Mouse (Mus musculus) myocyte (in vitro differentiated cells): ENCODE results near the gene Zfp296. TPM values are rescaled to one million over a fixed set of nuclear protein-coding genes. Genes with fewer than 3 reads are reported as not detected.

Experiments
- H3K27me3 ChIP-seq: one replicate; pipeline ENCODE4 v1.6.1; 2011; ENCODE audit not compliant: control insufficient read depth, insufficient read depth, insufficient read length
- H3K36me3 ChIP-seq: one replicate; pipeline ENCODE4 v1.6.1; 2011; ENCODE audit not compliant: control insufficient read depth, insufficient read depth
- H3K4me2 ChIP-seq: one replicate; pipeline ENCODE4 v1.6.1; 2011; ENCODE audit warnings: low read depth, control low read depth
- H3K4me3 ChIP-seq: one replicate; pipeline ENCODE4 v1.5.1; 2011; ENCODE audit warnings: mild to moderate bottlenecking, control low read depth, moderate library complexity
- H3K79me2 ChIP-seq: one replicate; pipeline ENCODE4 v1.6.1; 2011; ENCODE audit not compliant: control insufficient read depth, insufficient read depth
- H3ac ChIP-seq: one replicate; pipeline ENCODE4 v1.6.1; 2011; ENCODE audit not compliant: control insufficient read depth, insufficient read length
- CEBPB ChIP-seq: IDR thresholded peaks from 2 replicates; pipeline ENCODE4 v1.6.1; 2011; ENCODE audit warnings: mild to moderate bottlenecking, moderate library complexity; ENCODE audit not compliant: poor library complexity, insufficient read depth, severe bottlenecking
- E2F4 ChIP-seq: IDR thresholded peaks from one replicate; pipeline ENCODE4 v1.6.1; 2011; ENCODE audit warnings: mild to moderate bottlenecking, control low read depth, moderate library complexity; ENCODE audit not compliant: insufficient read depth
- MAX ChIP-seq: IDR thresholded peaks from one replicate; pipeline ENCODE4 v1.6.1; 2011; ENCODE audit warnings: low read depth, mild to moderate bottlenecking, control low read depth
- MYOD1 ChIP-seq, 3 experiments: IDR thresholded peaks; one replicate each; pipeline ENCODE4 v1.6.1; 2011; ENCODE audit warnings: control low read depth in 2 of 3, low read depth in 2 of 3, mild to moderate bottlenecking in 2 of 3, moderate library complexity in 1 of 3; ENCODE audit not compliant: insufficient read length in 2 of 3, control insufficient read depth in 1 of 3
- MYOG ChIP-seq, 3 experiments: IDR thresholded peaks; one replicate each; pipeline ENCODE4 v1.6.1; 2011; ENCODE audit warnings: control low read depth in 2 of 3, low read depth in 2 of 3, mild to moderate bottlenecking in 2 of 3; ENCODE audit not compliant: insufficient read length in 2 of 3, control insufficient read depth in 1 of 3, insufficient read depth in 1 of 3
- POLR2A ChIP-seq: IDR thresholded peaks from one replicate; pipeline ENCODE4 v1.6.1; 2011; ENCODE audit warnings: low read depth, mild to moderate bottlenecking, control low read depth, moderate library complexity; ENCODE audit not compliant: insufficient read length
- POLR2AphosphoS2 ChIP-seq: IDR thresholded peaks from one replicate; pipeline ENCODE4 v1.6.1; 2011; ENCODE audit warnings: low read depth, control low read depth; ENCODE audit not compliant: insufficient read length
- REST ChIP-seq: IDR thresholded peaks from one replicate; pipeline ENCODE4 v1.6.1; 2011; ENCODE audit warnings: mild to moderate bottlenecking, control low read depth, moderate library complexity; ENCODE audit not compliant: insufficient read depth, insufficient read length
- SRF ChIP-seq: IDR thresholded peaks from one replicate; pipeline ENCODE4 v1.6.1; 2011; ENCODE audit warnings: low read depth; ENCODE audit not compliant: control insufficient read depth, insufficient read length
- TCF12 ChIP-seq: IDR thresholded peaks from one replicate; pipeline ENCODE4 v1.6.1; 2011; ENCODE audit warnings: mild to moderate bottlenecking, control low read depth; ENCODE audit not compliant: poor library complexity, insufficient read depth, severe bottlenecking
- TCF3 ChIP-seq: IDR thresholded peaks from one replicate; pipeline ENCODE4 v1.6.1; 2011; ENCODE audit warnings: low read depth, control low read depth; ENCODE audit not compliant: insufficient read length
- USF1 ChIP-seq: IDR thresholded peaks from one replicate; pipeline ENCODE4 v1.6.1; 2011; ENCODE audit warnings: low read depth, mild to moderate bottlenecking, control low read depth, moderate library complexity
- polyA plus RNA-seq: library from polyadenylated mRNA; unstranded; fragments of >200 nt; fragmentation: generic; extraction: Trizol; gene quantifications from one replicate; pipeline ENCODE4 v1.2.1, GENCODE M21; 2012; ENCODE audit warnings: missing spikeins

Gene Zfp296
- polyA plus RNA-seq, 1 experiment, result 1.5 TPM

- peaks cover 45% of the 10 kb centered on the region for H3K79me2 ChIP-seq
- TF ChIP-seq MYOG (IDR thresholded peaks at IDR 0.05; ENCODE audit: control insufficient read depth in 1 of 3, insufficient read depth in 1 of 3, insufficient read length in 2 of 3, low read depth in 2 of 3) (peak in 1 of 3 experiments; percentile 2), TCF3 (no peak), USF1 (no peak), E2F4 (no peak), POLR2A (peak; percentile 74), MAX (no peak)
Measured at GRCm38 (mm10) chr7:19561765-19562642, 15.1 kb upstream of the Zfp296 start.

GRCm38 (mm10) chr7:19562643-19563410 lies 14.3 kb upstream of the Zfp296 start, which contains the start of gene Ppp1r37:
Gene Ppp1r37 (minus strand): TSS chr7:19563076.
- TF ChIP-seq USF1 (no peak), TCF12 (no peak), CEBPB (no peak), POLR2AphosphoS2 (no peak), MYOD1 (IDR thresholded peaks at IDR 0.05; ENCODE audit: control insufficient read depth in 1 of 3, insufficient read length in 2 of 3, low read depth in 2 of 3) (no peak), POLR2A (no peak), SRF (no peak), TCF3 (no peak), MYOG (IDR thresholded peaks at IDR 0.05; ENCODE audit: control insufficient read depth in 1 of 3, insufficient read depth in 1 of 3, insufficient read length in 2 of 3, low read depth in 2 of 3) (no peak)
- Histone ChIP-seq H3K4me3 (peak within 1 kb of the TSS; percentile 85), H3K36me3 (peaks cover 4% of the 10 kb centered on the region), H3K27me3 (no peaks in the 10 kb centered on the region), H3K79me2 (peaks cover 37% of the 10 kb centered on the region), H3ac (peak within 1 kb of the TSS; percentile 38), H3K4me2 (peak within 1 kb of the TSS; percentile 90)

More at GRCm38 (mm10) chr7:19561765-19562642, 15.1 kb upstream of the Zfp296 start:
- H3K36me3 ChIP-seq, result peaks cover 2% of the 10 kb centered on the region
- H3K27me3 ChIP-seq, result no peaks in the 10 kb centered on the region
- peak overlapping the region; percentile 97 for H3K4me2 ChIP-seq
- peak overlapping the region; percentile 38 for H3ac ChIP-seq
- H3K4me3 ChIP-seq, result peak overlapping the region; percentile 85

- no peak overlapping the region for H3K4me2 ChIP-seq
- no peaks in the 10 kb centered on the region for H3K27me3 ChIP-seq
- H3K4me3 ChIP-seq, result no peak overlapping the region
- TF ChIP-seq MAX (no peak), REST (no peak), CEBPB (no peak), TCF3 (no peak), POLR2AphosphoS2 (no peak), E2F4 (no peak), USF1 (no peak)
- H3K36me3 ChIP-seq, result peaks cover 5% of the 10 kb centered on the region
- H3ac ChIP-seq, result no peak overlapping the region
- H3K79me2 ChIP-seq, result peaks cover 32% of the 10 kb centered on the region
Measured at GRCm38 (mm10) chr7:19563884-19564283, 13.2 kb upstream of the Zfp296 start.

GRCm38 (mm10) chr7:19564455-19564854 lies 12.6 kb upstream of the Zfp296 start:
- H3ac ChIP-seq, result no peak overlapping the region
- no peak overlapping the region for H3K4me3 ChIP-seq
- peaks cover 32% of the 10 kb centered on the region for H3K79me2 ChIP-seq
- peaks cover 11% of the 10 kb centered on the region for H3K36me3 ChIP-seq
- TF ChIP-seq CEBPB (no peak), TCF3 (no peak), POLR2AphosphoS2 (no peak)
- H3K4me2 ChIP-seq, result no peak overlapping the region
- no peaks in the 10 kb centered on the region for H3K27me3 ChIP-seq

- no peak overlapping the region for H3K4me3 ChIP-seq
- no peak overlapping the region for H3K4me2 ChIP-seq
- TF ChIP-seq CEBPB (no peak), E2F4 (no peak), MAX (no peak), USF1 (no peak), MYOD1 (IDR thresholded peaks at IDR 0.05; ENCODE audit: control insufficient read depth in 1 of 3, insufficient read length in 2 of 3, low read depth in 2 of 3) (no peak), POLR2AphosphoS2 (no peak), REST (no peak), POLR2A (no peak), MYOG (IDR thresholded peaks at IDR 0.05; ENCODE audit: control insufficient read depth in 1 of 3, insufficient read depth in 1 of 3, insufficient read length in 2 of 3, low read depth in 2 of 3) (no peak), TCF3 (no peak), SRF (no peak)
- H3ac ChIP-seq, result no peak overlapping the region
- H3K27me3 ChIP-seq, result no peaks in the 10 kb centered on the region
- H3K36me3 ChIP-seq, result peaks cover 12% of the 10 kb centered on the region
- peaks cover 30% of the 10 kb centered on the region for H3K79me2 ChIP-seq
Measured at GRCm38 (mm10) chr7:19565803-19566202, 11.3 kb upstream of the Zfp296 start.
